Mouse (Mus musculus) forebrain, postnatal 0 days (tissue): ENCODE data around the gene Ddx28. TPM values are rescaled to one million over a fixed set of nuclear protein-coding genes. Genes with fewer than 3 reads are reported as not detected.

Source experiments
- ATAC-seq: fragments of 200-750 bp; cut with Nextera tagmentation; 2 replicates; pipeline ENCODE4 v1.8.0; 2017; ENCODE audit warnings: mild to moderate bottlenecking, moderate library complexity
- DNase-seq: peaks from one replicate; pipeline ENCODE4 v3.0.0-alpha.2; 2015
- H3K27ac ChIP-seq: fragments of 300-500 bp; sonication (generic); 2 replicates; pipeline ENCODE4 v1.5.1; 2014; ENCODE audit warnings: low read depth, mild to moderate bottlenecking, antibody characterized with exemption, low read length, moderate library complexity, mixed read lengths
- H3K27me3 ChIP-seq: fragments of 300-500 bp; sonication (generic); 2 replicates; pipeline ENCODE4 v1.6.1; 2014; ENCODE audit warnings: mild to moderate bottlenecking, low read length, mixed read lengths; ENCODE audit not compliant: insufficient read depth
- H3K36me3 ChIP-seq: fragments of 300-500 bp; sonication (generic); 2 replicates; pipeline ENCODE4 v1.6.1; 2014; ENCODE audit warnings: mild to moderate bottlenecking, moderate library complexity; ENCODE audit not compliant: insufficient read depth
- H3K4me1 ChIP-seq: fragments of 300-500 bp; sonication (generic); 2 replicates; pipeline ENCODE4 v1.6.1; 2014; ENCODE audit warnings: antibody characterized with exemption; ENCODE audit not compliant: insufficient read depth
- H3K4me2 ChIP-seq: fragments of 300-500 bp; sonication (generic); 2 replicates; pipeline ENCODE4 v1.6.1; 2014; ENCODE audit warnings: low read depth, mild to moderate bottlenecking, moderate library complexity
- H3K4me3 ChIP-seq: fragments of 300-500 bp; sonication (generic); 2 replicates; pipeline ENCODE4 v1.5.1; 2014; ENCODE audit warnings: low read depth, low read length, mixed read lengths
- H3K9ac ChIP-seq: fragments of 300-500 bp; sonication (generic); 2 replicates; pipeline ENCODE4 v1.6.1; 2014; ENCODE audit warnings: mild to moderate bottlenecking
- H3K9me3 ChIP-seq: fragments of 300-500 bp; sonication (generic); 2 replicates; pipeline ENCODE4 v1.6.1; 2016; ENCODE audit warnings: low read length
- CTCF ChIP-seq: sonication (generic); IDR thresholded peaks from 2 replicates; pipeline ENCODE4 v1.5.1; 2016; ENCODE audit warnings: antibody characterized with exemption, control low read depth, low read depth
- WGBS: fragments of 180-500 bp; shearing (Covaris S2); extraction: QIAGEN DNeasy Blood & Tissue Kit; methylation state at CpG from one replicate; pipeline ENCODE4 v1.1.7; 2014; 5-methylcytosine and 5-hydroxymethylcytosine counted together
- polyA plus RNA-seq: library from polyadenylated mRNA; unstranded; fragments of >200 nt; fragmentation: Nextera tagmentation; extraction: Ambion mirVana; gene quantifications from 2 replicates; pipeline ENCODE4 v1.2.1, GENCODE M21; 2015
- total RNA-seq: library from RNA; depleted of rRNA; stranded (reverse); fragments of >200 nt; gene quantifications from 2 replicates; pipeline ENCODE4 v1.2.3, GENCODE M21; 2014

Ddx28 gene
- total and polyA plus RNA-seq, 2 experiments from 2014 or later, result 23.7 to 33.8 TPM

DNA sequence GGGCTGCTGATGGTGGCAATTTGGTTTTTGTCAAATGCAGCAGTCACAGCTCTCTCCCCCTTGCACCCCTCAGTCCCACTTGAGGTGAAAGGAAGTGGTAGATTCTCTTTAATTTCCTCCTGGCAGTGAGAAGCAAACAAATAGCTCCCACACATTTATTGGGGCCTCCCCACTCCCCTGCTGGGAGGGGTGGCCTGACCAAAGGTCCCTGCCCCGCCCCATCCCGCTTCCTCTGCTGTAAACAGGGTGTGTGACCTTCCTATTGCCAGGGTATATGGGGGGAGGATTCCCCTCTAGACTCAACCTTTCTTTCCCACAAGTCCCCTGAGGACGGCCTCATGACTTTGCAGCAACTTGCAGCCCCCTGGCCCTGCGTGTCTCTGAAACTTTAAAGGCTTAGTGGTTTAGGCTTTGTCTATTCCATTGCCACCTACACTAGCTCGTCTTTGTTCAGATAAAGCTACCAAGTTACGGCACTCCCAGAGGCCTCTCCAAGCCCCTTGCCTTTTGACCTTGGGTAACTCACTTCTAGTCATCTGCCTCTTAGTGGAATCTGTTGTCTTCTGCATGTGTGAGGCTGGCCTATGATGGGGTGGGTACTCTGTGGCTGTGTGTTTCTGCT, 42.6 kb upstream of the Ddx28 start:
- 81% methylated on average over 6 of the region's 6 CpGs for WGBS

DNA sequence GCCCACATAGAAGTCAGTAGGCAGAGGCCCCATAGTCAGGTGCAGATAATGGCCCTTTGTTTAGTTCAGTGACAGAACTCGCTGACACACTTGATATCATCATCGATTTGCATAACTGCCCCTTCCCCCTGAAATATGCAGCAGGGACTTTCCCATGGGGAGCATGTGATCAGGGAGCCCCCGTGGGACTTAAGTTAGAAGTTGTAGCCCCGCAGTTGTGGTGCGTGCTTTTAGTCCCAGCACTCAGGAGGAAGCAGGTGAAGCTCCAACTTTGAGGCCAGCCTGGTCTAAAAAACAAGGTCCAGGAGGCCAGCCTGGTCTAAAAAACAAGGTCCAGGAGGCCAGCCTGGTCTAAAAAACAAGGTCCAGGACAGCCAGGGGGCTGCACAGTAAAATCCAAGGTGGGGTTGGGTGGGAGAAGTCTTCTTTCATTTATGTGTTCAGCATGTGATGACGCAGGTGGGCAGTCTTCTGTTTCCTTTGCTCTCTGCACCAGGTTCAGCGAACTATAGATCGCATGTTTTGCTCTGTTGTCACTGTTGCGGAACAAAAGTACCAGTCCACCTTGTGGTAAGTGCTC, 40.9 kb upstream of the Ddx28 start:
- no peaks in the 10 kb centered on the region for H3K27me3 ChIP-seq
- DNase-seq, result no peak
- no peak for ATAC-seq
- H3K4me2 ChIP-seq, result no peak overlapping the region
- H3K4me3 ChIP-seq, result no peak overlapping the region
- no peak for TF ChIP-seq CTCF
- no peaks in the 10 kb centered on the region for H3K9me3 ChIP-seq
- H3K27ac ChIP-seq, result no peak overlapping the region
- peaks cover 31% of the 10 kb centered on the region for H3K36me3 ChIP-seq
- no peak overlapping the region for H3K9ac ChIP-seq
- WGBS, result 92% methylated on average over 9 of the region's 9 CpGs
- no peaks in the 10 kb centered on the region for H3K4me1 ChIP-seq

More for the DNA sequence above, 42.6 kb upstream of the Ddx28 start:
- no peak for TF ChIP-seq CTCF
- no peaks in the 10 kb centered on the region for H3K27me3 ChIP-seq
- H3K9me3 ChIP-seq, result no peaks in the 10 kb centered on the region
- no peak for DNase-seq
- H3K27ac ChIP-seq, result no peak overlapping the region
- H3K4me1 ChIP-seq, result 0 out of 2 replicates have a peak, but pooled peaks cover 5% of the 10 kb centered on the region
- H3K36me3 ChIP-seq, result peaks cover 31% of the 10 kb centered on the region
- no peak overlapping the region for H3K9ac ChIP-seq
- H3K4me2 ChIP-seq, result no peak overlapping the region
- H3K4me3 ChIP-seq, result no peak overlapping the region
- ATAC-seq, result no peak

DNA sequence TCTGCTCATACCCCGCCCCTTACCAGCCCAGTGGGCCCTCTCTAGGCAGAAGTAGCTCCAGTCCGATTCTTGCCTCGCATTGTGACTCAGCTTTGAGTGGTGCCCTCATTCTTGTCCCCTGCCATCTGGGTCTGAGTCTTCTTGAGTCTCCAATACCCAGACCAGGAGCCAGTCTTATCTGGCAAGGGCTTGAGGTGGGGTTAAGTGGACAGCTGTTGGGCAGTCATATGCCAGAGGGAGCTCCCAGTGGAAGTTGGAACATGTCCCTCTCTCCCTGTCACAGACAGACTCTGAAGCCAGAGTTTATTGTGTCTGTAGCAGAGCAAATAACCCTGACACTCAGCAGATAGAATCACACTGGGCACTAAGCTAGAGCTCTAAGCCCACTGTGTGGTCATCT, 39.4 kb upstream of the Ddx28 start:
- no peak overlapping the region for H3K9ac ChIP-seq
- H3K36me3 ChIP-seq, result peaks cover 31% of the 10 kb centered on the region
- no peaks in the 10 kb centered on the region for H3K9me3 ChIP-seq
- no peaks in the 10 kb centered on the region for H3K27me3 ChIP-seq
- no peaks in the 10 kb centered on the region for H3K4me1 ChIP-seq
- H3K4me3 ChIP-seq, result no peak overlapping the region
- 87% methylated on average over 3 of the region's 3 CpGs for WGBS
- no peak overlapping the region for H3K4me2 ChIP-seq
- no peak for TF ChIP-seq CTCF
- ATAC-seq (no peak), DNase-seq (no peak)
- H3K27ac ChIP-seq, result no peak overlapping the region

- 90% methylated on average over 6 of the region's 6 CpGs for WGBS
- peaks cover 38% of the 10 kb centered on the region for H3K36me3 ChIP-seq
- no peak overlapping the region for H3K4me2 ChIP-seq
- H3K4me1 ChIP-seq, result no peaks in the 10 kb centered on the region
- H3K9ac ChIP-seq, result no peak overlapping the region
- H3K4me3 ChIP-seq, result no peak overlapping the region
- DNase-seq, result no peak
- H3K9me3 ChIP-seq, result no peaks in the 10 kb centered on the region
- no peak for TF ChIP-seq CTCF
- H3K27me3 ChIP-seq, result no peaks in the 10 kb centered on the region
- H3K27ac ChIP-seq, result no peak overlapping the region
- no peak for ATAC-seq
These were observed 38.2 kb upstream of the Ddx28 start for GRCm38 (mm10) chr8:106049840-106050239.

DNA sequence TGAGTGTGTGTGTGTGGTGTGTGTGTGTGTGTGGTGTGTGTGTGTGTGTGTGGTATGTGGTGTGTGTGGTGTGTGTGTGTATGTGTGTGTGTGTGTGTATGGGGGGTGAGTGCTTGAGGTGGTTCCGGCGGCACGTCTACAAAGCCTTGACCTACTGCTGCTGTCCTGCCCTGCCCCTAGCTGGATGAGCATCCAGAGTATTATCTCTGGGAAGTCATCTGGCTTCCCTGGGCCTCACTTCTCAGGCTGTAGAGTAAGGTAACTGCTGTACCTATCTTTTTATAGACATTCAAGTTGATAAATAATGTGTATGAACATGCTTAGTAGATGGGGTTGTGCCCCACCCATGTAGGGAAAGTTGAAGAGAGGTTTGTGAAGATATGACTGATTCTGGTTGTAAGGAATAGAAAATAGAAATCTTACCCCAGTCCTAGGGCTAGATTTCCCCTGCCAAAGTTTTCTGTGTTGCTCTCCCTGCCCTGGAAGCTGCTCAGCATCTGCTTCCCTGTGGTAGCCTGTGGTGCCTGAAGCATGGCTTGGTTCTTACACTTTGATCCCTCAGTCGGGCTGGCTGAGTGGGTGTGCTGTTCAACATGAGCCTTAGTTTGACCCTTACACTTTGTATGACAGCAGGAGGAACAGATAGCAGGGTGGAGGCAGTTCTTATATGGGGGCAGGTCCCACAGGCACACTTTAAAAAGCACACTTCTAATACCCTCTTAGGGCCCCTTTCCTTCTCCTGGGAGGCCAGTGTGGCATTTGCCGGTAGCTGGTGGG, 36.4 kb upstream of the Ddx28 start:
- TF ChIP-seq CTCF, result no peak
- H3K27me3 ChIP-seq, result no peaks in the 10 kb centered on the region

GRCm38 (mm10) chr8:106046872-106047559, 35.3 kb upstream of the Ddx28 start:
- 92% methylated on average over 11 of the region's 11 CpGs for WGBS
- H3K4me1 ChIP-seq, result no peaks in the 10 kb centered on the region
- peaks cover 23% of the 10 kb centered on the region for H3K36me3 ChIP-seq
- H3K4me2 ChIP-seq, result no peak overlapping the region
- no peak for TF ChIP-seq CTCF
- no peak overlapping the region for H3K27ac ChIP-seq
- no peak overlapping the region for H3K9ac ChIP-seq
- H3K27me3 ChIP-seq, result no peaks in the 10 kb centered on the region
- no peaks in the 10 kb centered on the region for H3K9me3 ChIP-seq
- DNase-seq, result no peak
- H3K4me3 ChIP-seq, result no peak overlapping the region
- no peak for ATAC-seq

More for the DNA sequence above, 36.4 kb upstream of the Ddx28 start:
- Histone ChIP-seq H3K4me3 (no peak overlapping the region), H3K27ac (no peak overlapping the region), H3K4me1 (no peaks in the 10 kb centered on the region), H3K4me2 (no peak overlapping the region), H3K9me3 (no peaks in the 10 kb centered on the region), H3K36me3 (peaks cover 33% of the 10 kb centered on the region), H3K9ac (no peak overlapping the region)
- DNase-seq, result no peak
- ATAC-seq, result no peak
- 87% methylated on average over 5 of the region's 5 CpGs for WGBS

- Histone ChIP-seq H3K4me2 (no peak overlapping the region), H3K9ac (no peak overlapping the region), H3K4me1 (no peaks in the 10 kb centered on the region), H3K4me3 (no peak overlapping the region), H3K36me3 (peaks cover 20% of the 10 kb centered on the region), H3K27me3 (no peaks in the 10 kb centered on the region), H3K9me3 (no peaks in the 10 kb centered on the region), H3K27ac (no peak overlapping the region)
- no peak for DNase-seq
- no peak for ATAC-seq
- no peak for TF ChIP-seq CTCF
- WGBS, result 89% methylated on average over 3 of the region's 3 CpGs
These were observed 32.5 kb upstream of the Ddx28 start for GRCm38 (mm10) chr8:106044151-106044550.
